Mouse (Mus musculus) ES-Bruce4 (cell line): Measurements from ENCODE around the gene Kansl2.

ENCODE experiments used
- CTCF ChIP-seq: IDR thresholded peaks from one replicate; pipeline ENCODE4 v1.8.1; 2011; ENCODE audit warnings: low read depth, low read length
- POLR2A ChIP-seq: IDR thresholded peaks from one replicate; pipeline ENCODE4 v1.8.1; 2011; ENCODE audit warnings: low read length; ENCODE audit not compliant: insufficient read depth

GRCm38 (mm10) chr15:98479568-98480102, 54.4 kb downstream of the Kansl2 start:
- no peak for TF ChIP-seq CTCF
- TF ChIP-seq POLR2A: no peak
